Mouse (Mus musculus) adrenal gland, adult 2 months (tissue): Measurements from ENCODE around the gene Zfp777. TPM values are rescaled to one million over a fixed set of nuclear protein-coding genes. Genes with fewer than 3 reads are reported as not detected.

Source experiments
- DNase-seq: peaks from one replicate; pipeline ENCODE4 v3.0.0; 2021
- long read RNA-seq: library from polyadenylated mRNA; stranded (forward); transcript quantifications from one replicate; pipeline ENCODE4 v2.0.0, GENCODE M21; 2021
- polyA plus RNA-seq: library from polyadenylated mRNA; depleted of rRNA; stranded (reverse); fragments of >200 nt; gene quantifications from 2 replicates; pipeline ENCODE4 v1.2.3, GENCODE M21; 2012; rRNA removed
- total RNA-seq, 2 experiments: library from RNA; stranded (reverse); gene quantifications; 2 replicates each; pipeline ENCODE4 v1.2.3; 2021

Gene Zfp777
- total RNA-seq = 10 to 100 TPM; 20.1 to 24.3 TPM
- 20.3 and 23.4 TPM in 2 replicates for polyA plus RNA-seq
- long read RNA-seq, transcript Zfp777-202 (6 exons, 3,111 nt) = major isoform, 7 of 21 reads
- long read RNA-seq, partial matches to known transcripts = 1 of 21 reads
- long read RNA-seq, other reads (novel, unspliced or antisense) = 9 of 21 reads

DNA sequence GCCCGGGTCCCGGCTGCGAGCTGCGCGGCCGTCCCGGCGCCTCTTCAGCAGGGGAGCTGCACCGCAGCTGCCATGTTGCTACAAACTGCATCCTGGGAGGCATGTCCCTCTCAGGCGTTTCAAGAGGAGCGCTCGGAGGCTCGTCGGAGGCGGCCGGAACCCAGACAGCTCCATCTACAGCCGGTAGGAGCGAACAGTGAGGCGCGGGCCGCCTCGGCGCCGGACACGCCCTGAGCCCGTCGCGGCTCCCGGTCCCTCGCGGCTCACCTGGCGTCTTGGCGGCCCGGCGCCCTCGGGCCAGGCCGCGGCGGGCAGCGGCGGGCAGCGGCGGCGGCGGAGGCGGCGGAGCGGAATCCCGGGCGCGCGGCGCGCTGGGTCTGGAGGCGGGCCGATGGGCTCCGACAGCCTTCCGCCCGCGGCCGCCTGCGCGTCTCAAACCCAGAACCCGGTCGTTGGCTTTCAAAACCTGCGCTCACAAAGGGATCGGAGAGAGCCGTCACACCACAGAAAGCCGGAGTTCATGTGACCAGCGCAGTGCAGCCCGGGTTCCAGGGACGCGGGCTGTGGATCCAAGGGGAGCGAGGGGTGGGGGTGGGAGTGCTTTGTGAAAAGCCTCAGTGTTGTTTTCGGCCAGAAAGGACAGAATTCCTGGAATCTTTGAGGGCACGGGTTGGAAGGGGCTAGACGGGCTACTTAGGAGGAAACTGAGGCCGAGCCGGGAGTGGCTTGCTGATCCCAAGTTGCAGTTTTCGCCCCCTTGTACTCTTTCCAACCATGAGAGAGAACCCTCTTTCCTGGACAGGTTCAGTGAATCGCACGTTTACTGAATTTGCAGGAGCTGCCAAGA lies at the start of gene Zfp777:
Gene Zfp777, minus strand, starts transcription at position 486 of the 847 bp plus-strand sequence.
- DNase-seq = peak; percentile 90

DNA sequence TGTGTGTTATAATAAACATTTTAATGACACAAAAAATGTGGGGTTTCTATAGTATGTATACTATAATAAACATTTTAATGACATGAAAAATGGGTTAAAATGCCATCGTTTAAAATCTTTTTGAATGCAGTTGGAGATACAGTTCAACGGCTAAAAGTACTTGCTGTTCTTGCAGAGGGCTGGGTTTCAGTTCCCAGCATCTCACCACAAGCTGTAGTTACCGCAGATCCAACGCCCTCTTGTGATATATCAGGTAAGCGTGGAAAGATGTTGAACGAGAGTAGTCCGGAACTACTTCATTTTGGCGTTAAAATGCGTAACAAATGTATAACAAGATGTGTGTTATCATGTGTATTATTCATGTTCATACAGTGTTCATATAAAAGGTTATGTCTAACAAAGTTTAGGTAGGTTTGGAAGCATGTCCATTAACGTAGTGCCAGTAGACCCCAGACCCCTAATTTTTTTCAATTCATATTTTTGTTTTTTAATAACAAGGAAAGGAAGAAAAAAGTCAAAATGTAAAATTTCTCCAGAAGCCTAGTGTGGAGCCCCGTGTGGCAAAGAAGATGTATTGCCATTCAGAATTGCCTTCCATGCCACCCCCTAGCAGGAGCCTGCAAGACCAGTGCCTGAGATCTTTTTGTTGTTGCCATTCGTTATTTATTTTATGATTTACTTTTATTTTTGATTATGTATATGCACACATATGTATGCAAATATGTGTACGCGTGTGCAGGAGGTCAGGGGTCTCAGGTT lies 38.4 kb upstream of the Zfp777 start:
- no peak for DNase-seq

GRCm38 (mm10) chr6:48086471-48086878 lies 37.8 kb upstream of the Zfp777 start, which contains the start of gene Zfp746:
Gene Zfp746, minus strand, starts transcription at chr6:48086593.
- DNase-seq = peak; percentile 96

DNA sequence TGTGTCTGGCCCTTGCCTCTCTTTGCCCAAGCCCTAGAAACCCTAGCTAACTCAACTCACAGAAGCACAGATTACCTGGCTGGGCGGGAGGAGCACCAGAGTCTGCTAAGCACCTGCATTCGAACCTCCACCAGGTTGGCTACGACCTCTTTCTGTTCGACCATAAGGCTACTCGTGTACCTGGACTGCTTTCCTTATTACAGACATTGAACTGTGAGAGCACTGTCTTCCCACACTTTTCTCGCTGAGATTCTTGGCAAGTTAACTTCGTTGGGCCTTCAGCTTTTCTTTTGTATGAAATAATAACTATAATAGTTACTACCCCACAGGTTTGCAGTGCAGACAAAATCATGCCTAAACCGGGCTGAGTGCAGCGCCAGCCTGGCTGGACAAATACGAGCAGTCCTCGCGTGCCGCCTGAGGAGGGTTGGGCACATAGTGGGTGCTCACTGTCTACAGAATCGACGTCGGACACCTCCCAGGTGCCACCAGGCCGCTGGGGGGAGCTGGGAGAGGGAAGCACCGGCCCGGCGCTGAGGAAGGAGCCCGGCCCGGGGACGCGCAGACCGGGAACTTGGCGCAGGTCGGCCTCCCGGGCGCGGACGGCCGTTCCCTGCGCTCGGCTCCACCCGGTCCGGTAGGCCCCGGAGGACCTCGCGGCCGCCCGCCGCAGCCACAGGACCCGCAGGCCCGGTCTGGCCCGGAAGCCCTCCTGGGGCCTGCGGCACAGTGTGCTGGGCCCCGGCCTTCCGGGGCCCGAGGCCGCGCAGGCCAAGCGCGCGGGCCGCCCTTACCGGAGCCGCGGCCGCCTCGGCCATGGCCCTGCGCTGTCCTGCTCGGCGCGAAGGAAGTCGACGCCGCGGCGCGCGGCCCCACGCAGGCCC lies 37.1 kb upstream of the Zfp777 start:
- DNase-seq = peak; percentile 85

DNA sequence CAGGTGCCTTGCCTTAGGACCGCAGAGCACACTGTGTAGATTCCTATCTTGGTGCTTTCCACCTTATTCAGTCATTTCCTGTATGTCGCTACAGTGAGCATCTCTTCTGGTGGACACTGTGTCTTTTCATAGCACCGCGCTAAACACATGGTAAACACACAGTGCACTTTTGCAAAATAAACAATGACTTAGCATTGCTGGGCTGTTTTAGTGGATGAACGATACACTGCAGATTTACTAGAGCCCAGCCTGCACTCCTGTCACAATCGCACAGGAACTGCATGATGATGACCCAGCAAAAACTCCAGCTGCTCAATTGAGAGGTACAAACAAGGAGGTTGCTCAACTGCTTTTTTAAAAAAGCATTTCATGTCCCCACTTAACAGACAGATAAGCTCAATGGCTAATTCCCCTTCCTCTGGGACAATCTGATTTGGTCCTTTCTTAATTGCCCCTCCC lies 35.1 kb upstream of the Zfp777 start:
- no peak for DNase-seq

- DNase-seq = no peak
Measured at GRCm38 (mm10) chr6:48081952-48082351, 33.2 kb upstream of the Zfp777 start.

- DNase-seq = no peak
Measured at GRCm38 (mm10) chr6:48081021-48081420, 32.3 kb upstream of the Zfp777 start.

DNA sequence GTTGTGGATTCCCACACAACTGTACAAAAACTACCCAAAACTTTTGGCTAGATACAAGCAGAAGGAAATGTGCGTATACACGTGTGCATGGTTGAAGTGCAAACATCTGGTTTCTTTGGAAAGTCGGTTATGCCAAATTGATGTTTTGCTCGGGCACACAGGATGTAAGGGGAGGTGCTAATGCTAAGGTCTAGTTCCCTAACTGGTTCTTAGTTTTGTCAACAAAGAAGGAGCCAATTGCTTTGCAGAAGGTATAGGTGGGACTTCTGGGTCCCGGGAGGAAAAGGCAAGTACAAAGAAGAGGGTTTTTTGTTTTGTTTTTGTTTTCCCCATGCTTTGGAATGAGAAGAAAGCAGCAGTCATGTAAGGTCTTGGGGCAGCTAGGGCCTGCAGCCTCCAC lies 24.6 kb upstream of the Zfp777 start:
- no peak for DNase-seq

GRCm38 (mm10) chr6:48067492-48067891 lies 18.8 kb upstream of the Zfp777 start:
- DNase-seq = no peak

GRCm38 (mm10) chr6:48065587-48066075 lies 16.9 kb upstream of the Zfp777 start:
- no peak for DNase-seq

DNA sequence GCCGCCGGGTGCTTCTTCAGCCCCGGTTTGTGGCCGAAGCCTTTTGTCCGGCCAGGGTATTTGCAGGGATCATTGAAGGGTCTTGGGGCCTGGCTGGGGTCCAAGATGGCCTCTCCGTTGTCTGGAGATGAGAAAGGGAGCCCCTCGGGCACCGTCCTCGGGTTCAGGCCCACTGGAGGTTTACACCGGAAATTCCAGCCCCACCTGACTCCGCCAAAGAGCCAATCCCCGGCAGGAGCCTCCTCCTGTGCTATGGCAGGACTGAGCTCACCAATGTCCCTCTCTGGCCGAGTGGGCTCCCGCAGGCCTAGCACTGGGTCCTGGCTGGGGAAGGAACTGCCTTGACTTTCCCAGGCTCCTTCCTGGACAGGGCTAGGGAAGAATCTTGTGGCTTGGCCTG lies 15.7 kb upstream of the Zfp777 start:
- DNase-seq = no peak

GRCm38 (mm10) chr6:48063940-48064339 lies 15.2 kb upstream of the Zfp777 start:
- no peak for DNase-seq

DNA sequence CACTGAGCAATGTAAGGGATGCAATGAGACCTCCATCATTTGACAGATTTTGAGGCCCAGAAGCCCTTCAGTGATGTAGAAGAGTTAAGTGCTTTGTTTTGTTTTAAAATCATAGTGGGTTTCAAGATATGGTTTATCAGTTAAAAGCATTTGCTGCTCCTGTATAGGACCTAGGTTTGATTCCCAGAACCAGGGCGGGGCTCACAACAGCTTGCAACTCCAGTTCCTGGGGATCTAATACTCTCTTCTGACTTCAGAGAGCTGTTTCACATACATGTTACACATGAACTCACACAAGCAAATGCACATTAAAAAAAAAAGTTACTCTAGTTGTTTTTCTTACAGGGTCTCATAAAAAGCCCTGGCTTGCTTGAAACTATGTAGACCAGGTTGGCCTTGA lies 12.2 kb upstream of the Zfp777 start:
- DNase-seq = no peak

DNA sequence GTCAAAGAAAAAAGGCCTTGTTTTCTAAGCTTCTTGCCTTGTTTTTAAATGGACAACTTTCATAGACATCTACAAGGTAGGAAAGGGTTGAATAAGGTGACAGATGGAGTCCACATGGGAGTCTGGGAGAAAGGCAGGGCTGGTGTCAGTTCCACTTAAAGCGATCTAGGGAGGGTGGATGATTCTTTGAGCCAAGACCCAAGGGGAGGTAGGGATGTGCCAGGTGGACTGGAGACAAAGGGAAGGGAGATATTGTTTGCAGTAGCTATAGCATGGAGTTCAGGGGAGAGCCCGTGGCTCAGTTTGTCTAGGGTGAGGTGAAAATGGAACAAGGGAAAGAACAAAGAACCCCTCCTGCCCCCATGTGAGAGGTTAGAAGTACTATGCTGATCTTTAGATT lies 11.7 kb upstream of the Zfp777 start:
- DNase-seq = no peak

DNA sequence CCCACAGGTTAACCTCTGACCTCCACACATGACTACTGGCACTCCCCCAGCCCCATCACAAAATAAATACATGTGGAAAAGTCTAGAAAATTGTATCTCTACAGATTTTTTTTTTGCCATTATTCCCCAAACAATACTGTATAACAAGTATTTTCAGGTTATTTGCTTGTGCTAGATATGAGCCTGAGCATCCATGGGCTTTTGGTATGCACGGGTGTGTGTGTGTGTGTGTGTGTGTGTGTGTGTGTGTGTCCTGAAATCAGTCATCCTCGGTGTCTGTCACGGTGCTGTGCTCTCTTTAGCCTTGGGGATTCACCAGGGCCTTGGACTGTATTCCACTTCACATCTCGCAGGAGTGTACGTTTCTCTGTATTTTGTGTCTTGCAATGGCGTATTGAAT lies 3.4 kb upstream of the Zfp777 start:
- no peak for DNase-seq

DNA sequence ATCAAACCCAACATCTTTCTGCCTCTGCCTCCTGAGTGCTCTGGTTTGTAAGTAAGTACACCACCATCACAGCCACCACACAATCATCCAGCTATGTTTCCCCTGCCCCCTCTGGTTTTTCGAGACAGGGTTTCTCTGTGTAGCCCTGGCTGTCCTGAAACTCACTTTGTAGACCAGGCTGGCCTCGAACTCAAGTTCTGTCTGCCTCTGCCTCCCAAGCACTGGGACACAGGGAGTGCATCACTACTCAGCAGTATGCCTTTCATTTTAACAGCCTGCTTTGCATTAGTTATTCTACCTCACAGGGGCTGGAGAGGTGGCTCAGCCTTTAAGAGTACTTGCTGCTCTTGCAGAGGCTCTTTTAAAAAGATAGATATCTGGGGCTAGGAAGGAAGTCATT lies 3.0 kb upstream of the Zfp777 start:
- no peak for DNase-seq

GRCm38 (mm10) chr6:48049273-48050065 lies 758 bp upstream of the Zfp777 start:
- no peak for DNase-seq

DNA sequence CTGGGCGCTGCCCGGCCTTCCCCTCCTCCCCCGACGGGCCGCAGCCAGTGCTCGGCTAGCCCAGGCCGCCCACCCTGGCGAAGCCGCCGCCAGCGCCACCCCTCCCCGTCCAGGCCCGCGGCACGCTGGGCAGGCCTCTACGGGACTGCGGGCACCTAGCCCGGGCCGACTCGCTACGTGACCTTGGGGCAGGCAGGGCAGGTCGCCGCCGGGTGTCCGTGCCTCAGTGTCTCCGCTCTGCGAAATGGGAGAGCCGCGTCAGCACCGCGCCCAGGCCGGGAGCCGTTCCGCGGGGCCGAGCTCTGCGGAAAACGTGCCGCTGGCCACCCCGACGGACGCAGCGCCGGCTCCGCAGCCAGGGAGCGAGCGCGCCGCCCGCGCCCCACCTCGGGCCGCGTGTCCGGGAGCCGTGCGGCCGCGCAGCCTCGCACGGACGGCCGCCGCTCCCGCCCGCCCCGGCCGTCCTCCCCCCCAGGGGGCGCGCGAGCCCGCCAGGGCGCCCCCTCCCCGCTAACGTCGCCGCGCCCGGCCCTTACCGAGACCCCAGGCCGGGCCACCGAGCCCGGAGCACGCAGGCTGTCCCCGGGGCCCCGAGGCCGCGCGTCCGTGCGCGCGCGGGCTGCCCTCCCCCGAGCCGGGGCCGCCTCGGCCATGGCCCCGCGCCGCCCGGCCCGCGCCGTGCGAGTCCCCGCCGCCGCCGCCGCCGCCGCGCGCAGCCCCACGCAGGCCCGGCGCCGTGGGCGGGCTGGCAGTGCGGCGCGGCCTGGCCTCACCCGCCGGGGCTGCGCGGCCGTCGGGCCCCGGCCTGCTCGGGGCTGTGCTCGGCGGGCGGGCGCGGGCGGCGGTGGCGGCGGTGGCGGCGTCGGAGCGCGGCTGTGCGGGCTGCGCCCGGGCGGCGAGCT lies 1.0 kb downstream of the Zfp777 start:
- peak; percentile 82 for DNase-seq

- no peak for DNase-seq
Measured at GRCm38 (mm10) chr6:48047114-48047449, 1.6 kb downstream of the Zfp777 start.

DNA sequence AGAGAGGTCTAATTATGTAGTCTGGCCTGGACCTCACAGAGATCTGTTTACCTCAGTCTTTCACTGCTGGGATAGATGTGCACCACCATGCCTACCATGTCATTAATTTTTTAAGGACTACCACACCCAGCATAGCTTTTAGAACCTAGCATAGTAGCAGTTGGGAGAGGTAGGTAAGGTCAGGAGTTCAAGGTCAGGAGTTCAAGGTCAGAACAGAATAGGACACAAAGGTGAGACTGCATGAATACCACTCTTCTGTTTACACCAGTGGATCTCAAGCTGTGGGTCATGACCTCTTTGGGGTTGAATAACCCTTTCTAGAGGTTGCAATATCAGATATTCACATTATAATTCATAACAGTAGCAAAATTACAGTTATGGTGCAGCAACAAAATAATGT lies 16.1 kb downstream of the Zfp777 start:
- DNase-seq = no peak
